Mouse (Mus musculus): ENCODE measurements around the gene Nans. TPM values are rescaled to one million over a fixed set of nuclear protein-coding genes. Genes with fewer than 3 reads are reported as not detected.

Gene Nans
- polyA plus RNA-seq, 1 experiment from 2014 or later = 105 TPM

- Histone ChIP-seq H3K4me3 (no peak overlapping the region), H3K9me3 (no peaks in the 10 kb centered on the region), H3K36me3 (no peaks in the 10 kb centered on the region), H3K9ac (no peak overlapping the region), H3K4me2 (no peak overlapping the region), H3K4me1 (no peaks in the 10 kb centered on the region), H3K27ac (no peak overlapping the region), H3K27me3 (no peaks in the 10 kb centered on the region)
- WGBS = 87% methylated on average over 2 of the region's 2 CpGs
- ATAC-seq (ENCODE audit: insufficient number of reproducible peaks, insufficient read depth, low FRiP score, low TSS enrichment, low read depth) = no peak
These were observed 31.4 kb downstream of the Nans start for GRCm38 (mm10) chr4:46520491-46520890.

- Histone ChIP-seq H3K4me3 (no peak overlapping the region), H3K27me3 (no peaks in the 10 kb centered on the region), H3K4me2 (no peak overlapping the region), H3K9ac (no peak overlapping the region), H3K27ac (no peak overlapping the region), H3K9me3 (no peaks in the 10 kb centered on the region), H3K4me1 (no peaks in the 10 kb centered on the region), H3K36me3 (no peaks in the 10 kb centered on the region)
- no peak for ATAC-seq (ENCODE audit: insufficient number of reproducible peaks, insufficient read depth, low FRiP score, low TSS enrichment, low read depth)
- 83% methylated on average over 10 of the region's 10 CpGs for WGBS
These were observed 32.4 kb downstream of the Nans start for GRCm38 (mm10) chr4:46521457-46521856.

- H3K4me3 ChIP-seq = no peak overlapping the region
- H3K4me1 ChIP-seq = peaks cover 5% of the 10 kb centered on the region
- no peaks in the 10 kb centered on the region for H3K9me3 ChIP-seq
- H3K27me3 ChIP-seq = no peaks in the 10 kb centered on the region
- H3K27ac ChIP-seq = no peak overlapping the region
- H3K4me2 ChIP-seq = no peak overlapping the region
- no peaks in the 10 kb centered on the region for H3K36me3 ChIP-seq
- WGBS = 82% methylated on average over 4 of the region's 4 CpGs
- no peak overlapping the region for H3K9ac ChIP-seq
- ATAC-seq (ENCODE audit: insufficient number of reproducible peaks, insufficient read depth, low FRiP score, low TSS enrichment, low read depth) = no peak
These were observed 34.3 kb downstream of the Nans start for GRCm38 (mm10) chr4:46523324-46523723.

GRCm38 (mm10) chr4:46526226-46526625 lies 37.2 kb downstream of the Nans start:
- WGBS = 83% methylated on average over 3 of the region's 3 CpGs
- no peak for ATAC-seq (ENCODE audit: insufficient number of reproducible peaks, insufficient read depth, low FRiP score, low TSS enrichment, low read depth)
- Histone ChIP-seq H3K4me3 (no peak overlapping the region), H3K36me3 (no peaks in the 10 kb centered on the region), H3K4me2 (no peak overlapping the region), H3K27ac (no peak overlapping the region), H3K4me1 (peaks cover 5% of the 10 kb centered on the region), H3K9me3 (no peaks in the 10 kb centered on the region), H3K27me3 (no peaks in the 10 kb centered on the region), H3K9ac (no peak overlapping the region)

GRCm38 (mm10) chr4:46526798-46527557 lies 37.9 kb downstream of the Nans start:
- H3K9ac ChIP-seq = 0 out of 2 replicates have a peak overlapping the region, but pooled peaks have one; percentile 57
- no peak for ATAC-seq (ENCODE audit: insufficient number of reproducible peaks, insufficient read depth, low FRiP score, low TSS enrichment, low read depth)

GRCm38 (mm10) chr4:46527558-46527926 lies 38.5 kb downstream of the Nans start:
- no peak overlapping the region for H3K27ac ChIP-seq
- no peak for ATAC-seq (ENCODE audit: insufficient number of reproducible peaks, insufficient read depth, low FRiP score, low TSS enrichment, low read depth)
- H3K4me2 ChIP-seq = peak overlapping the region; percentile 60
- H3K4me1 ChIP-seq = peaks cover 5% of the 10 kb centered on the region
- no peaks in the 10 kb centered on the region for H3K36me3 ChIP-seq
- H3K27me3 ChIP-seq = no peaks in the 10 kb centered on the region; the same call in 1 of the 2 replicates
- H3K4me3 ChIP-seq = peak overlapping the region; percentile 30
- H3K9ac ChIP-seq = 0 out of 2 replicates have a peak overlapping the region, but pooled peaks have one; percentile 57
- H3K9me3 ChIP-seq = no peaks in the 10 kb centered on the region
- WGBS = 3% methylated on average over 7 of the region's 7 CpGs

More at GRCm38 (mm10) chr4:46526798-46527557, 37.9 kb downstream of the Nans start:
- peak overlapping the region; percentile 60 for H3K4me2 ChIP-seq
- no peak overlapping the region for H3K27ac ChIP-seq
- H3K36me3 ChIP-seq = no peaks in the 10 kb centered on the region
- peak overlapping the region; percentile 30 for H3K4me3 ChIP-seq
- H3K4me1 ChIP-seq = peaks cover 5% of the 10 kb centered on the region
- H3K27me3 ChIP-seq = no peaks in the 10 kb centered on the region
- WGBS = 27% methylated on average over 17 of the region's 17 CpGs
- no peaks in the 10 kb centered on the region for H3K9me3 ChIP-seq

- Histone ChIP-seq H3K9me3 (no peaks in the 10 kb centered on the region), H3K27me3 (peaks cover 21% of the 10 kb centered on the region), H3K27ac (no peak overlapping the region), H3K9ac (no peak overlapping the region), H3K4me3 (no peak overlapping the region), H3K4me2 (no peak overlapping the region), H3K36me3 (no peaks in the 10 kb centered on the region), H3K4me1 (peaks cover 13% of the 10 kb centered on the region)
- 24% methylated on average over 7 of the region's 7 CpGs for WGBS
- no peak for ATAC-seq (ENCODE audit: insufficient number of reproducible peaks, insufficient read depth, low FRiP score, low TSS enrichment, low read depth)
These were observed 40.7 kb downstream of the Nans start for GRCm38 (mm10) chr4:46529722-46530121.

- Histone ChIP-seq H3K9ac (no peak overlapping the region), H3K27me3 (peaks cover 48% of the 10 kb centered on the region), H3K9me3 (no peaks in the 10 kb centered on the region), H3K4me3 (no peak overlapping the region), H3K27ac (no peak overlapping the region), H3K36me3 (no peaks in the 10 kb centered on the region), H3K4me2 (no peak overlapping the region), H3K4me1 (peaks cover 19% of the 10 kb centered on the region)
- no peak for ATAC-seq (ENCODE audit: insufficient number of reproducible peaks, insufficient read depth, low FRiP score, low TSS enrichment, low read depth)
- WGBS = 80% methylated on average over 2 of the region's 2 CpGs
These were observed 43.5 kb downstream of the Nans start for GRCm38 (mm10) chr4:46532511-46532910.

- Histone ChIP-seq H3K27ac (no peak overlapping the region), H3K4me2 (no peak overlapping the region), H3K9me3 (no peaks in the 10 kb centered on the region), H3K4me3 (no peak overlapping the region), H3K36me3 (no peaks in the 10 kb centered on the region), H3K9ac (no peak overlapping the region), H3K4me1 (peaks cover 18% of the 10 kb centered on the region), H3K27me3 (peaks cover 52% of the 10 kb centered on the region)
- 70% methylated on average over 7 of the region's 7 CpGs for WGBS
- no peak for ATAC-seq (ENCODE audit: insufficient number of reproducible peaks, insufficient read depth, low FRiP score, low TSS enrichment, low read depth)
These were observed 43.9 kb downstream of the Nans start for GRCm38 (mm10) chr4:46532926-46533325.

- Histone ChIP-seq H3K36me3 (no peaks in the 10 kb centered on the region), H3K4me1 (peaks cover 20% of the 10 kb centered on the region), H3K27ac (no peak overlapping the region), H3K9ac (peak overlapping the region; percentile 52; the same call in 1 of the 2 replicates), H3K4me2 (peak overlapping the region; percentile 88), H3K9me3 (no peaks in the 10 kb centered on the region), H3K27me3 (peaks cover 60% of the 10 kb centered on the region), H3K4me3 (peak overlapping the region; percentile 33)
- ATAC-seq (ENCODE audit: insufficient number of reproducible peaks, insufficient read depth, low FRiP score, low TSS enrichment, low read depth) = no peak
- WGBS = 8% methylated on average over 29 of the region's 29 CpGs
These were observed 45.1 kb downstream of the Nans start for GRCm38 (mm10) chr4:46533934-46534720.

GRCm38 (mm10) chr4:46535094-46535830 lies 46.2 kb downstream of the Nans start:
- H3K4me2 ChIP-seq = peak overlapping the region; percentile 88
- peaks cover 63% of the 10 kb centered on the region for H3K27me3 ChIP-seq
- no peaks in the 10 kb centered on the region for H3K36me3 ChIP-seq
- peaks cover 22% of the 10 kb centered on the region for H3K4me1 ChIP-seq
- ATAC-seq (ENCODE audit: insufficient number of reproducible peaks, insufficient read depth, low FRiP score, low TSS enrichment, low read depth) = no peak
- peak overlapping the region; percentile 62 for H3K9ac ChIP-seq
- 5% methylated on average over 16 of the region's 16 CpGs for WGBS
- H3K9me3 ChIP-seq = no peaks in the 10 kb centered on the region
- H3K27ac ChIP-seq = no peak overlapping the region
- peak overlapping the region; percentile 52 for H3K4me3 ChIP-seq
